Mouse (Mus musculus): Measurements from ENCODE around the gene Ublcp1. TPM values are rescaled to one million over a fixed set of nuclear protein-coding genes. Genes with fewer than 3 reads are reported as not detected.

Ublcp1 gene
- 53.9 and 61.7 TPM in 2 replicates for polyA plus RNA-seq (2012; rRNA removed)

DNA sequence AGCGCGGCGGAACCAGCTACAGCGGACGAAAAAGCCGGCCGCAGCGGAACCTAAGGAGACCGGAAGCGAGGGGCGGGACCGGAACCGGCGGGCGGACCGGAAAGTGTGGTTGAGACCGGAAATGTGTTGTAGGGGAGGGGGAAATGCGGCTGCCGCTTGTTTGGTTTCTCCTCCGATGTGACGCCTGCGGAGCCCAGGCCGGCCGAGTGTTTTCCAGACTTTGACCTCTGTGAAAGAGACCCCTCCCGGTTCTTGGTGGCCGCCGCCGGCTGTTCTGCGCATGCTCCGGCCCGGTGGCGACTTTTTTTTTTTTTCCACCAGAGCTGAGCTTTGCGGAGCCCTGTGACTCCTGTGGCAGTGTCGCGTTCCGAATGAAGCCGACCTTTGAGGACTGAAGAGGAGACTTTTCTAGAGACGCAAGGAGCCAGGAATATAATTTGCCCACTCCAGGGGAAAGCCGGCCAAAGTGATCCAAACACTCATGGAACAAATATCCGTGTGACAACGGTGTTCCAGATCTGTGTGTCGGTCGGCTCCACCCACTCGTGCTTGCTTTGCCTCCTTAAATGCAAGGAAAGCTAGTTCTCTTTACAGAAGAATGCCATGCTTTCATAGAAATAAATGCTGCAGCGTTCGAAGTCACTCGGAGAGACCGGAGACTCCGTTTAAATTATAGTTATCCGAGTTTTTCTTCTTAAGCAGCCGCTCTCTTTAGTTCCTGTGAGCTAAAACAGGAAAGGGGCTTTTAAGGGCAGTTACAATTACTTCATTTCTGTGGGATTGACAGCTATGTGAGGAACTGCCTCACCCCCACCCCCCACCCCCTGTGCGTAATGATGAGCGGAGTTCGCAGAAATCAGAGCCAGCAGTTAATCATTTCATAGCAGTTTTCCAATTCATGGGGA lies at the start of gene Ublcp1:
Gene Ublcp1, minus strand, starts transcription at position 67 of the 905 bp plus-strand sequence.

DNA sequence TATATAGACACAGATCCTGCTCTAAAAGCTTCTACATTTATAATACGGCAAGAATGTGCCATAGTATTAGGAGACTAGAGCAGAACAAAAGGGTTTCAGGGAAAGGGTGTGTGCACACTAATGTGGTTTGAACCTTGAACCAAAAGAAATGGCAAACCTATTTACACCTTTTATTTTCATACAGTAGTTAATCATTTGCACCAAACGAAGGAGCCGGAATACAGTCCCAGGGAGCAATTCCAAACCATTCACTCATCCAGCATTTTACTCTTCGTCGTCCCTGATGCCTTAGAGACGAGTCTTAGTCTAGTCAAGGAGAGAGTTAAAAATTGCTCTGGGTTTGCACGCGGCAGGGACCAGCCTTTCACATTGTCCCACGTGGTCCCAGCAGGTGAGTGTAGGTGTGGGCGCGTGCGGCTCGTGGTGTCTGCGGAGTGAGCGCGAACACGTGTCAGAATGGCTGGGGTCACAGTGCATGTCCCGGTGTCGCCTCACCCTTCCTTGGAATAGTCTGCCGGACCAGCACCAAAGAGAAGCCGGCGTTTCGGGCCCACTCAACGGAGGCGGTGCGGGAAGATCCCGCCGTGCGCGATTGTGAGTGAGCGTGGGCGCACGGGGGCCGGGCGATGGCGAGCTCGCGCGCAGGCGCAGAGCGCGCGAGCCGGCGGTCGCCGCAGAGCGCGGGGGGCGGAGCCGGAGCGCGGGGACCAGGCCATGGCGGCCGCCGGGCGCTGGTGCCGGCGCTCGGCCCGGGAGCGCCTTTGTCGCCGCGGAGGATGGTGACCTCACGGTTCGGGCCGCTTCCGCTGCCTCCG lies 48.2 kb upstream of the Ublcp1 start, which contains the start of gene Rnf145:
Gene Rnf145, plus strand, starts transcription at position 684 of the 815 bp plus-strand sequence.

Other genes starting within 250 kb of the Ublcp1 start
- not detected in 2 replicates for gene Il12b, start 70.4 kb downstream of the Ublcp1 start, polyA plus RNA-seq (2012; rRNA removed)
- gene Rnf145, start 48.5 kb upstream of the Ublcp1 start, polyA plus RNA-seq (2012; rRNA removed), result 126 and 127 TPM in 2 replicates
- gene Ebf1, start 146.8 kb upstream of the Ublcp1 start, polyA plus RNA-seq (2012; rRNA removed), result 18.9 TPM in 2 replicates